Mouse (Mus musculus): ENCODE measurements around the gene Hist1h2ac. TPM values are rescaled to one million over a fixed set of nuclear protein-coding genes. Genes with fewer than 3 reads are reported as not detected.
A peak's percentile ranks its signal among the peaks of the same experiment; 100 is the strongest.
"Not testable (repeated sequence)": the region's sequence is repeated elsewhere in the genome, so short reads cannot be mapped to it uniquely, and the experiment has no call there.

Hist1h2ac gene
- polyA plus RNA-seq, 1 experiment from 2014 or later = 0.75 TPM

- H3K27ac ChIP-seq (ENCODE audit: low read length) = peak overlapping the region; percentile 97
- not testable (repeated sequence) for H3K9me3 ChIP-seq (replicated peaks; ENCODE audit: control insufficient read depth, low read length); H3K27me3 ChIP-seq (ENCODE audit: control insufficient read depth, insufficient read depth, low read length); H3K36me3 ChIP-seq (ENCODE audit: control insufficient read depth, insufficient read depth)
- H3K4me2 ChIP-seq (ENCODE audit: low read depth, low read length) = peak overlapping the region; percentile 90
- ATAC-seq (replicated peaks; ENCODE audit: extremely low read depth, insufficient read depth, low FRiP score) = peak; percentile 12
- peaks cover 16% of the 10 kb centered on the region for H3K4me1 ChIP-seq (ENCODE audit: control insufficient read depth, insufficient read depth, low read length)
- H3K9ac ChIP-seq (ENCODE audit: low read length) = peak overlapping the region; percentile 79
- peak overlapping the region; percentile 61 for H3K4me3 ChIP-seq (ENCODE audit: low read length)
- WGBS = 0% methylated on average over 11 of the region's 37 CpGs
Measured at GRCm38 (mm10) chr13:23684295-23684945, 672 bp upstream of the Hist1h2ac start.

GRCm38 (mm10) chr13:23682947-23683754 lies 597 bp downstream of the Hist1h2ac start:
- H3K4me1 ChIP-seq (ENCODE audit: control insufficient read depth, insufficient read depth, low read length) = peaks cover 16% of the 10 kb centered on the region
- H3K36me3 ChIP-seq (ENCODE audit: control insufficient read depth, insufficient read depth); H3K9me3 ChIP-seq (replicated peaks; ENCODE audit: control insufficient read depth, low read length); H3K27me3 ChIP-seq (ENCODE audit: control insufficient read depth, insufficient read depth, low read length): not testable (repeated sequence)
- H3K4me3 ChIP-seq (ENCODE audit: low read length) = peak overlapping the region; percentile 52
- peak; percentile 32 for ATAC-seq (replicated peaks; ENCODE audit: extremely low read depth, insufficient read depth, low FRiP score)
- H3K4me2 ChIP-seq (ENCODE audit: low read depth, low read length) = peak overlapping the region; percentile 72
- whole genome bisulfite sequencing = 14% methylated on average over 14 of the region's 30 CpGs
- H3K9ac ChIP-seq (ENCODE audit: low read length) = peak overlapping the region; percentile 69
- peak overlapping the region; percentile 93 for H3K27ac ChIP-seq (ENCODE audit: low read length)

- H3K36me3 ChIP-seq (ENCODE audit: control insufficient read depth, insufficient read depth) = no peaks in the 10 kb centered on the region
- peak overlapping the region; percentile 72 for H3K4me2 ChIP-seq (ENCODE audit: low read depth, low read length)
- peak overlapping the region; percentile 93 for H3K27ac ChIP-seq (ENCODE audit: low read length)
- WGBS = 33% methylated on average over 1 of the region's 1 CpGs
- no peak for ATAC-seq (replicated peaks; ENCODE audit: extremely low read depth, insufficient read depth, low FRiP score)
- H3K4me3 ChIP-seq (ENCODE audit: low read length) = peak overlapping the region; percentile 52
- no peaks in the 10 kb centered on the region for H3K9me3 ChIP-seq (replicated peaks; ENCODE audit: control insufficient read depth, low read length)
- H3K4me1 ChIP-seq (ENCODE audit: control insufficient read depth, insufficient read depth, low read length) = peaks cover 16% of the 10 kb centered on the region
- peak overlapping the region; percentile 69 for H3K9ac ChIP-seq (ENCODE audit: low read length)
- no peaks in the 10 kb centered on the region for H3K27me3 ChIP-seq (ENCODE audit: control insufficient read depth, insufficient read depth, low read length)
Measured at GRCm38 (mm10) chr13:23682623-23682946, 1.2 kb downstream of the Hist1h2ac start.

- Histone ChIP-seq H3K4me3 (ENCODE audit: low read length) (no peak overlapping the region), H3K9me3 (replicated peaks; ENCODE audit: control insufficient read depth, low read length) (no peaks in the 10 kb centered on the region), H3K4me1 (ENCODE audit: control insufficient read depth, insufficient read depth, low read length) (peaks cover 16% of the 10 kb centered on the region), H3K36me3 (ENCODE audit: control insufficient read depth, insufficient read depth) (no peaks in the 10 kb centered on the region), H3K4me2 (ENCODE audit: low read depth, low read length) (peak overlapping the region; percentile 72), H3K9ac (ENCODE audit: low read length) (no peak overlapping the region), H3K27ac (ENCODE audit: low read length) (no peak overlapping the region), H3K27me3 (ENCODE audit: control insufficient read depth, insufficient read depth, low read length) (no peaks in the 10 kb centered on the region)
- WGBS = 82% methylated on average over 6 of the region's 6 CpGs
- ATAC-seq (replicated peaks; ENCODE audit: extremely low read depth, insufficient read depth, low FRiP score) = no peak
Measured at GRCm38 (mm10) chr13:23681990-23682582, 1.7 kb downstream of the Hist1h2ac start.

GRCm38 (mm10) chr13:23662536-23662935 lies 21.2 kb downstream of the Hist1h2ac start:
- Histone ChIP-seq H3K4me3 (ENCODE audit: low read length) (no peak overlapping the region), H3K4me2 (ENCODE audit: low read depth, low read length) (no peak overlapping the region), H3K27ac (ENCODE audit: low read length) (no peak overlapping the region), H3K9ac (ENCODE audit: low read length) (no peak overlapping the region), H3K36me3 (ENCODE audit: control insufficient read depth, insufficient read depth) (no peaks in the 10 kb centered on the region), H3K4me1 (ENCODE audit: control insufficient read depth, insufficient read depth, low read length) (peaks cover 2% of the 10 kb centered on the region), H3K9me3 (replicated peaks; ENCODE audit: control insufficient read depth, low read length) (no peaks in the 10 kb centered on the region), H3K27me3 (ENCODE audit: control insufficient read depth, insufficient read depth, low read length) (no peaks in the 10 kb centered on the region)
- 51% methylated on average over 3 of the region's 3 CpGs for WGBS
- ATAC-seq (replicated peaks; ENCODE audit: extremely low read depth, insufficient read depth, low FRiP score) = no peak

GRCm38 (mm10) chr13:23659636-23660366 lies 23.9 kb downstream of the Hist1h2ac start:
- no peak overlapping the region for H3K4me3 ChIP-seq (ENCODE audit: low read length)
- H3K4me1 ChIP-seq (ENCODE audit: control insufficient read depth, insufficient read depth, low read length) = peaks cover 2% of the 10 kb centered on the region
- H3K27ac ChIP-seq (ENCODE audit: low read length) = no peak overlapping the region
- no peaks in the 10 kb centered on the region for H3K27me3 ChIP-seq (ENCODE audit: control insufficient read depth, insufficient read depth, low read length)
- no peaks in the 10 kb centered on the region for H3K9me3 ChIP-seq (replicated peaks; ENCODE audit: control insufficient read depth, low read length)
- WGBS = 57% methylated on average over 6 of the region's 6 CpGs
- no peak overlapping the region for H3K9ac ChIP-seq (ENCODE audit: low read length)
- H3K36me3 ChIP-seq (ENCODE audit: control insufficient read depth, insufficient read depth) = no peaks in the 10 kb centered on the region
- ATAC-seq (replicated peaks; ENCODE audit: extremely low read depth, insufficient read depth, low FRiP score) = no peak
- H3K4me2 ChIP-seq (ENCODE audit: low read depth, low read length) = no peak overlapping the region

Small RNAs within 50 kb of the gene (microRNA-seq; reads per million reads assigned to microRNA genes)
- not detected for gene Gm44350

Other genes starting within 250 kb of the Hist1h2ac start
- 0.83 and 1.0 TPM in 2 replicates for gene Btn1a1, start 218.0 kb downstream of the Hist1h2ac start, polyA plus RNA-seq (2015; fragmentation: Nextera tagmentation; extraction: Ambion mirVana)
- gene Btn2a2, start 195.1 kb downstream of the Hist1h2ac start, polyA plus RNA-seq (2015; fragmentation: Nextera tagmentation; extraction: Ambion mirVana) = 0.29 and 0.34 TPM in 2 replicates
- gene Hist1h4h, start 152.9 kb downstream of the Hist1h2ac start, polyA plus RNA-seq (2015; fragmentation: Nextera tagmentation; extraction: Ambion mirVana) = 7.7 and 8.6 TPM in 2 replicates
- 3.8 and 9.2 TPM in 2 replicates for gene Hist1h2af, start 150.0 kb downstream of the Hist1h2ac start, polyA plus RNA-seq (2015; fragmentation: Nextera tagmentation; extraction: Ambion mirVana)
- gene Hist1h3g, start 148.5 kb downstream of the Hist1h2ac start, polyA plus RNA-seq (2015; fragmentation: Nextera tagmentation; extraction: Ambion mirVana) = 2.0 and 2.2 TPM in 2 replicates
- 0.38 and 0.52 TPM in 2 replicates for gene Hist1h2bh, start 140.6 kb downstream of the Hist1h2ac start, polyA plus RNA-seq (2015; fragmentation: Nextera tagmentation; extraction: Ambion mirVana)
- 0.20 and 0.37 TPM in 2 replicates for gene Hist1h3f, start 139.9 kb downstream of the Hist1h2ac start, polyA plus RNA-seq (2015; fragmentation: Nextera tagmentation; extraction: Ambion mirVana)
- gene Hist1h4f, start 132.3 kb downstream of the Hist1h2ac start, polyA plus RNA-seq (2015; fragmentation: Nextera tagmentation; extraction: Ambion mirVana) = 0.53 TPM in 1 of 2 replicates, not detected in the other
- 0.21 and 0.37 TPM in 2 replicates for gene Hist1h1d, start 130.7 kb downstream of the Hist1h2ac start, polyA plus RNA-seq (2015; fragmentation: Nextera tagmentation; extraction: Ambion mirVana)
- 1.7 and 2.1 TPM in 2 replicates for gene Hist1h3e, start 121.6 kb downstream of the Hist1h2ac start, polyA plus RNA-seq (2015; fragmentation: Nextera tagmentation; extraction: Ambion mirVana)
- gene Hist1h2ae, start 112.7 kb downstream of the Hist1h2ac start, polyA plus RNA-seq (2015; fragmentation: Nextera tagmentation; extraction: Ambion mirVana) = 34.0 and 34.2 TPM in 2 replicates
- 4.2 and 5.1 TPM in 2 replicates for gene Hist1h2bg, start 112.6 kb downstream of the Hist1h2ac start, polyA plus RNA-seq (2015; fragmentation: Nextera tagmentation; extraction: Ambion mirVana)
- 0.37 and 2.4 TPM in 2 replicates for gene Hist1h2bf, start 109.8 kb downstream of the Hist1h2ac start, polyA plus RNA-seq (2015; fragmentation: Nextera tagmentation; extraction: Ambion mirVana)
- gene Hist1h2ad, start 109.6 kb downstream of the Hist1h2ac start, polyA plus RNA-seq (2015; fragmentation: Nextera tagmentation; extraction: Ambion mirVana) = 1.2 and 1.8 TPM in 2 replicates
- gene Hist1h3d, start 108.2 kb downstream of the Hist1h2ac start, polyA plus RNA-seq (2015; fragmentation: Nextera tagmentation; extraction: Ambion mirVana) = 1.4 and 1.8 TPM in 2 replicates
- 48.7 and 49.1 TPM in 2 replicates for gene Hist1h4d, start 102.3 kb downstream of the Hist1h2ac start, polyA plus RNA-seq (2015; fragmentation: Nextera tagmentation; extraction: Ambion mirVana)
- gene Hist1h2be, start 62.8 kb downstream of the Hist1h2ac start, polyA plus RNA-seq (2015; fragmentation: Nextera tagmentation; extraction: Ambion mirVana) = 1.9 and 2.0 TPM in 2 replicates
- gene Hist1h1e, start 61.4 kb downstream of the Hist1h2ac start, polyA plus RNA-seq (2015; fragmentation: Nextera tagmentation; extraction: Ambion mirVana) = 10.4 and 11.5 TPM in 2 replicates
- 49.7 and 53.7 TPM in 2 replicates for gene Hist1h2bc, start 251 bp upstream of the Hist1h2ac start, polyA plus RNA-seq (2015; fragmentation: Nextera tagmentation; extraction: Ambion mirVana)
- not detected in 2 replicates for gene Hist1h1t, start 11.9 kb upstream of the Hist1h2ac start, polyA plus RNA-seq (2015; fragmentation: Nextera tagmentation; extraction: Ambion mirVana)
- 1.9 and 2.8 TPM in 2 replicates for gene Hist1h4c, start 14.5 kb upstream of the Hist1h2ac start, polyA plus RNA-seq (2015; fragmentation: Nextera tagmentation; extraction: Ambion mirVana)
- gene Hfe, start 26.9 kb upstream of the Hist1h2ac start, polyA plus RNA-seq (2015; fragmentation: Nextera tagmentation; extraction: Ambion mirVana) = 11.7 and 14.9 TPM in 2 replicates
- gene Hist1h1c, start 54.9 kb upstream of the Hist1h2ac start, polyA plus RNA-seq (2015; fragmentation: Nextera tagmentation; extraction: Ambion mirVana) = 38.0 and 38.5 TPM in 2 replicates
- 3.0 and 3.8 TPM in 2 replicates for gene Hist1h3c, start 61.7 kb upstream of the Hist1h2ac start, polyA plus RNA-seq (2015; fragmentation: Nextera tagmentation; extraction: Ambion mirVana)
- 0.98 and 2.2 TPM in 2 replicates for gene Hist1h2bb, start 62.8 kb upstream of the Hist1h2ac start, polyA plus RNA-seq (2015; fragmentation: Nextera tagmentation; extraction: Ambion mirVana)
- gene Hist1h2ab, start 67.2 kb upstream of the Hist1h2ac start, polyA plus RNA-seq (2015; fragmentation: Nextera tagmentation; extraction: Ambion mirVana) = 17.0 and 20.0 TPM in 2 replicates
- 3.2 and 5.0 TPM in 2 replicates for gene Hist1h3b, start 68.3 kb upstream of the Hist1h2ac start, polyA plus RNA-seq (2015; fragmentation: Nextera tagmentation; extraction: Ambion mirVana)
- 1.2 and 1.5 TPM in 2 replicates for gene Hist1h4b, start 73.1 kb upstream of the Hist1h2ac start, polyA plus RNA-seq (2015; fragmentation: Nextera tagmentation; extraction: Ambion mirVana)
- 0.32 TPM in 1 of 2 replicates, not detected in the other for gene Hist1h4a, start 77.3 kb upstream of the Hist1h2ac start, polyA plus RNA-seq (2015; fragmentation: Nextera tagmentation; extraction: Ambion mirVana)
- 1.5 and 3.4 TPM in 2 replicates for gene Hist1h3a, start 78.4 kb upstream of the Hist1h2ac start, polyA plus RNA-seq (2015; fragmentation: Nextera tagmentation; extraction: Ambion mirVana)
- 0.79 and 0.97 TPM in 2 replicates for gene Hist1h1a, start 79.7 kb upstream of the Hist1h2ac start, polyA plus RNA-seq (2015; fragmentation: Nextera tagmentation; extraction: Ambion mirVana)
- 0.10 TPM in 1 of 2 replicates, not detected in the other for gene Trim38, start 86.0 kb upstream of the Hist1h2ac start, polyA plus RNA-seq (2015; fragmentation: Nextera tagmentation; extraction: Ambion mirVana)
- not detected in 2 replicates for gene Slc17a2, start 123.0 kb upstream of the Hist1h2ac start, polyA plus RNA-seq (2015; fragmentation: Nextera tagmentation; extraction: Ambion mirVana)
- gene Slc17a3, start 155.5 kb upstream of the Hist1h2ac start, polyA plus RNA-seq (2015; fragmentation: Nextera tagmentation; extraction: Ambion mirVana) = not detected in 2 replicates
- not detected in 2 replicates for gene Slc17a1, start 183.8 kb upstream of the Hist1h2ac start, polyA plus RNA-seq (2015; fragmentation: Nextera tagmentation; extraction: Ambion mirVana)
- 0.09 TPM in 1 of 2 replicates, not detected in the other for gene Slc17a4, start 231.1 kb upstream of the Hist1h2ac start, polyA plus RNA-seq (2015; fragmentation: Nextera tagmentation; extraction: Ambion mirVana)